Mouse (Mus musculus): ENCODE results near the gene Msantd2.

DNA sequence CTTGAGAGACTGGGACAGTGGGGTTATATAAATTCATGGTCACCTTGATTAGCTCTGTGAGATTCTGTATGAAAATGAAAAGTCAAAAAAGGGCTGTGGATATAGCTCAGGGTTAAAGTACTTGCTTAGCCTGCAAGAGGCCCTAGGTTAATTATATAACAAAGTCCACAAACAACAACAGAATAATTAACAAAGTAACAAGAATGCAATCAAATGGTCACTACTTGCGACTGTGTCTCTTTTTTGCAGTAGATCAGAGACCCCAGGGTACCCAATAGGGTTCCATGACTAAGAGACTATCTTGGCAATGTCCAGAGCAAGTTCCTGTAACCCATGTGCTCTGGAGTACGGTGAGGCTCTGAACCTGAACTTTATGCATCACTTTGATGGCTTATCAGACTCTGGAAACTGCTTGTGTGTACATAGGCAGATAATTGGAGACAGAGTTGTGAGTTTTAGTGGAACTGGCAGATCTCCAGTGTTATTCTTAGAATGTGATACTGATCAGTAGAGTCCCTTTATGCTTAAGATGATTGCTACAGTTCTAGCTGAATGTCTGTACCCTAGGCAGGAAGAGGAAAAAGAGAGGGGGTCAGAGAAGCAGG is 80.2 kb downstream of the Msantd2 start:
- no peak for TF ChIP-seq CTCF (IDR thresholded peaks at IDR 0.05; ENCODE audit: low read depth)
- TF ChIP-seq EP300 (IDR thresholded peaks at IDR 0.05; ENCODE audit: low read depth), result peak; percentile 15; the same call in 1 of the 2 replicates
